Mouse (Mus musculus) midbrain, embryonic 11.5 days (tissue): ENCODE measurements around the gene Scd3. TPM values are rescaled to one million over a fixed set of nuclear protein-coding genes. Genes with fewer than 3 reads are reported as not detected.

Experiments
- polyA plus RNA-seq: library from polyadenylated mRNA; unstranded; fragments of >200 nt; fragmentation: Nextera tagmentation; extraction: Ambion mirVana; gene quantifications from 2 replicates; pipeline ENCODE4 v1.2.1, GENCODE M21; 2014

Scd3 gene
- polyA plus RNA-seq, 1 experiment from 2014 or later = 0.22 TPM

Other genes with a start within 250 kb of the Scd3 start
- 0.14 and 0.28 TPM in 2 replicates for gene Cpn1, start 216.7 kb upstream of the Scd3 start, polyA plus RNA-seq
- gene Cyp2c23, start 174.1 kb upstream of the Scd3 start, polyA plus RNA-seq = not detected in 2 replicates
- 20.0 and 20.5 TPM in 2 replicates for gene Erlin1, start 133.5 kb upstream of the Scd3 start, polyA plus RNA-seq
- 53.9 and 58.7 TPM in 2 replicates for gene Chuk, start 95.8 kb upstream of the Scd3 start, polyA plus RNA-seq
- gene Cwf19l1, start 67.4 kb upstream of the Scd3 start, polyA plus RNA-seq = 42.2 and 53.3 TPM in 2 replicates
- gene Bloc1s2, start 56.8 kb upstream of the Scd3 start, polyA plus RNA-seq = 113 and 128 TPM in 2 replicates
- 0.08 and 0.14 TPM in 2 replicates for gene Pkd2l1, start 10.8 kb upstream of the Scd3 start, polyA plus RNA-seq
- gene Scd2, start 90.4 kb downstream of the Scd3 start, polyA plus RNA-seq = 353 and 358 TPM in 2 replicates
- 0.06 TPM in 1 of 2 replicates, not detected in the other for gene Scd4, start 129.8 kb downstream of the Scd3 start, polyA plus RNA-seq
- 16.0 and 17.4 TPM in 2 replicates for gene Scd1, start 204.6 kb downstream of the Scd3 start, polyA plus RNA-seq